ENCODE assay signal across 8 mouse cellular contexts in genomic region chr10:80669737-80670485, GRCm38 (mm10). TPM values are rescaled to one million over a fixed set of nuclear protein-coding genes. Genes with fewer than 3 reads are reported as not detected.
DNase-seq lines count a peak whose midpoint lies in the region; ATAC-seq and TF ChIP-seq lines count a peak whose summit lies in the region.

No protein-coding gene starts in this region.

- ATAC-seq in midbrain, postnatal 0 days (ENCODE audit: low FRiP score) = no peak
- ATAC-seq in midbrain, embryonic 13.5 days = no peak

- peak; percentile 47 for DNase-seq in midbrain, postnatal 0 days (ENCODE audit: low spot score)
- DNase-seq in cerebellum, adult 9-10 months = peak; percentile 89
- DNase-seq in heart, postnatal 14 days = peak; percentile 78 to 84
- peak; percentile 68 for DNase-seq in ovary, postnatal 36 days (ENCODE audit: low spot score)
- no peak for DNase-seq in spleen, adult 18-20 months
- DNase-seq in layer of hippocampus, postnatal 10 days (ENCODE audit: low spot score in 2 of 2) = no peak
- DNase-seq in left cerebral cortex, adult 18-20 months (ENCODE audit: low spot score in 2 of 2) = no peak

- H3K4me3 ChIP-seq in midbrain, postnatal 0 days (ENCODE audit: low read depth, low read length) = no peak overlapping the region
- no peak overlapping the region for H3K4me3 ChIP-seq in midbrain, embryonic 13.5 days (replicated peaks)

- H3K27me3 ChIP-seq in midbrain, postnatal 0 days (ENCODE audit: insufficient read depth, low read length) = no peaks in the 10 kb centered on the region
- H3K27me3 ChIP-seq in midbrain, embryonic 13.5 days = no peaks in the 10 kb centered on the region

- H3K36me3 ChIP-seq in midbrain, postnatal 0 days (ENCODE audit: insufficient read depth, low read length) = peaks cover 66% of the 10 kb centered on the region
- H3K36me3 ChIP-seq in midbrain, embryonic 13.5 days = peaks cover 76% of the 10 kb centered on the region

- H3K4me1 ChIP-seq in midbrain, postnatal 0 days (ENCODE audit: insufficient read depth, low read length) = peaks cover 13% of the 10 kb centered on the region
- peaks cover 34% of the 10 kb centered on the region for H3K4me1 ChIP-seq in midbrain, embryonic 13.5 days (replicated peaks)

- H3K9ac ChIP-seq in midbrain, postnatal 0 days (replicated peaks; ENCODE audit: low read length, poor library complexity, severe bottlenecking) = no peak overlapping the region
- no peak overlapping the region for H3K9ac ChIP-seq in midbrain, embryonic 13.5 days (replicated peaks)

- TF ChIP-seq CTCF in midbrain, postnatal 0 days (IDR thresholded peaks at IDR 0.05) = no peak

- 98% methylated on average over 7 of the region's 7 CpGs for WGBS in midbrain, postnatal 0 days
- 98% methylated on average over 7 of the region's 7 CpGs for WGBS in midbrain, embryonic 13.5 days

- intact Hi-C loops in heart, postnatal 14 days (cut with DNase I) = no loop called here

- no peak overlapping the region for H3K27ac ChIP-seq in midbrain, postnatal 0 days (ENCODE audit: low read depth, low read length)
- no peak overlapping the region for H3K27ac ChIP-seq in midbrain, embryonic 13.5 days

- no peaks in the 10 kb centered on the region for H3K9me3 ChIP-seq in midbrain, postnatal 0 days (ENCODE audit: low read length)
- no peaks in the 10 kb centered on the region for H3K9me3 ChIP-seq in midbrain, embryonic 13.5 days

- no peak overlapping the region for H3K4me2 ChIP-seq in midbrain, postnatal 0 days (ENCODE audit: low read depth, low read length, poor library complexity, severe bottlenecking)
- H3K4me2 ChIP-seq in midbrain, embryonic 13.5 days (replicated peaks) = no peak overlapping the region

RNA-seq across cellular contexts. Expression of gene Mknk2, which starts 8.0 kb away (rescaled TPM):
- total RNA-seq in midbrain, postnatal 0 days (2014; rRNA removed) = 74.6 and 74.7 TPM in 2 replicates
- 35.3 and 36.0 TPM in 2 replicates for polyA plus RNA-seq in midbrain, postnatal 0 days (2015; fragmentation: Nextera tagmentation; extraction: Ambion mirVana)
- 49.6 and 60.1 TPM in 2 replicates for polyA plus RNA-seq in midbrain, embryonic 13.5 days (2015; fragmentation: Nextera tagmentation; extraction: Ambion mirVana)
- 100 to 1,000 TPM; 166 to 169 TPM for total RNA-seq in heart, postnatal 14 days (2021)
- total RNA-seq in layer of hippocampus, postnatal 10 days (2021) = 10 to 100 TPM; 48.5 to 53.2 TPM
- 10 to 100 TPM; 43.3 to 47.7 TPM for total RNA-seq in left cerebral cortex, adult 18-20 months (2021)

RNA-seq across cellular contexts. Expression of gene Btbd2, which starts 13.0 kb away (rescaled TPM):
- 168 and 215 TPM in 2 replicates for total RNA-seq in midbrain, postnatal 0 days (2014; rRNA removed)
- 71.6 and 80.4 TPM in 2 replicates for polyA plus RNA-seq in midbrain, postnatal 0 days (2015; fragmentation: Nextera tagmentation; extraction: Ambion mirVana)
- polyA plus RNA-seq in midbrain, embryonic 13.5 days (2015; fragmentation: Nextera tagmentation; extraction: Ambion mirVana) = 60.9 and 80.6 TPM in 2 replicates
- total RNA-seq in heart, postnatal 14 days (2021) = 10 to 100 TPM; 40.6 to 41.9 TPM
- total RNA-seq in layer of hippocampus, postnatal 10 days (2021) = 10 to 100 TPM; 84.4 to 90.6 TPM
- 10 to 100 TPM; 87.6 to 93.8 TPM for total RNA-seq in left cerebral cortex, adult 18-20 months (2021)

RNA-seq across cellular contexts. Expression of gene Mob3a, which starts 31.9 kb away (rescaled TPM):
- total RNA-seq in midbrain, postnatal 0 days (2014; rRNA removed) = 66.6 and 75.1 TPM in 2 replicates
- 44.9 and 48.5 TPM in 2 replicates for polyA plus RNA-seq in midbrain, postnatal 0 days (2015; fragmentation: Nextera tagmentation; extraction: Ambion mirVana)
- 58.3 and 58.5 TPM in 2 replicates for polyA plus RNA-seq in midbrain, embryonic 13.5 days (2015; fragmentation: Nextera tagmentation; extraction: Ambion mirVana)
- total RNA-seq in heart, postnatal 14 days (2021) = 10 to 100 TPM in 1 of 2 experiments, 1 to 10 TPM in 1; 7.0 to 11.4 TPM
- 10 to 100 TPM; 21.2 to 22.5 TPM for total RNA-seq in layer of hippocampus, postnatal 10 days (2021)
- total RNA-seq in left cerebral cortex, adult 18-20 months (2021) = 10 to 100 TPM; 17.1 to 17.2 TPM

RNA-seq across cellular contexts. Expression of gene Izumo4, which starts 32.1 kb away (rescaled TPM):
- 26.3 and 48.0 TPM in 2 replicates for total RNA-seq in midbrain, postnatal 0 days (2014; rRNA removed)
- 44.0 and 47.4 TPM in 2 replicates for polyA plus RNA-seq in midbrain, postnatal 0 days (2015; fragmentation: Nextera tagmentation; extraction: Ambion mirVana)
- 37.8 and 39.2 TPM in 2 replicates for polyA plus RNA-seq in midbrain, embryonic 13.5 days (2015; fragmentation: Nextera tagmentation; extraction: Ambion mirVana)
- total RNA-seq in heart, postnatal 14 days (2021) = 1 to 10 TPM; 4.5 to 4.9 TPM
- total RNA-seq in layer of hippocampus, postnatal 10 days (2021) = 10 to 100 TPM; 51.0 to 69.9 TPM
- total RNA-seq in left cerebral cortex, adult 18-20 months (2021) = 10 to 100 TPM; 42.6 to 45.2 TPM

RNA-seq across cellular contexts. Expression of gene Csnk1g2, which starts 47.3 kb away (rescaled TPM):
- 124 and 146 TPM in 2 replicates for total RNA-seq in midbrain, postnatal 0 days (2014; rRNA removed)
- 90.5 and 93.3 TPM in 2 replicates for polyA plus RNA-seq in midbrain, postnatal 0 days (2015; fragmentation: Nextera tagmentation; extraction: Ambion mirVana)
- polyA plus RNA-seq in midbrain, embryonic 13.5 days (2015; fragmentation: Nextera tagmentation; extraction: Ambion mirVana) = 73.8 and 115 TPM in 2 replicates
- total RNA-seq in heart, postnatal 14 days (2021) = 100 to 1,000 TPM; 123 to 131 TPM
- total RNA-seq in layer of hippocampus, postnatal 10 days (2021) = 100 to 1,000 TPM; 146 to 157 TPM
- 100 to 1,000 TPM; 253 to 267 TPM for total RNA-seq in left cerebral cortex, adult 18-20 months (2021)

Comparison
In these comparisons a context has a peak if more than half of its experiments do, and no peak if none do; other contexts are left out.
1. DNase-seq: peak in midbrain, postnatal 0 days (single experiment), cerebellum, adult 9-10 months (single experiment), heart, postnatal 14 days (2 of 2) and ovary, postnatal 36 days (single experiment); none in spleen, adult 18-20 months (0 of 2), layer of hippocampus, postnatal 10 days (0 of 2) and left cerebral cortex, adult 18-20 months (0 of 2).